Mouse (Mus musculus): ENCODE data around the gene Rft1. TPM values are rescaled to one million over a fixed set of nuclear protein-coding genes. Genes with fewer than 3 reads are reported as not detected.

Gene Rft1
- polyA plus RNA-seq, 1 experiment from 2014 or later, result 14.7 TPM

DNA sequence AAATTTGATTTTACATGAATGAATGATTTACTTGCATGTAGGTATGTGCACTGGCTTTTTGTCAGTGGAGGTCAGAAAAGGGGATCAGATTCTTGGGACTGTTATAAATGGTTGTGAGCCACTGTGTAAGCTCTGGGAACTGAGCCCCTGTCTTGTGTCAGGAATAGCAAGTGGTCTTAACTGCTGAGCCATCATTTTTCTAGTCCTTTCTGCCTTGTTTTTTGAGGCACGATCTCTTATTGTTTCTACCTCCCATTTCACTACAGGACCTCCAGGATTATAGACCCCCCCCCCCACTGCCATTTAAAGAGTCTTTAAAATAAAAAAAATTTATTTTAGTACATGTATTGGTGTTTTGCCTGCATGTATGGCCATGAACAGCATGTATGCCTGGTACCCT is 67.7 kb downstream of the Rft1 start:
- no peaks in the 10 kb centered on the region for H3K9me3 ChIP-seq
- no peak for DNase-seq (ENCODE audit: extremely low spot score, low spot score)
- H3K27ac ChIP-seq, result no peak overlapping the region
- peaks cover 15% of the 10 kb centered on the region for H3K4me1 ChIP-seq
- WGBS, result 93% methylated on average over 1 of the region's 1 CpGs
- H3K36me3 ChIP-seq (replicated peaks), result no peaks in the 10 kb centered on the region; the same call in 1 of the 2 replicates
- no peaks in the 10 kb centered on the region for H3K27me3 ChIP-seq (ENCODE audit: poor library complexity, severe bottlenecking)
- no peak overlapping the region for H3K4me3 ChIP-seq

DNA sequence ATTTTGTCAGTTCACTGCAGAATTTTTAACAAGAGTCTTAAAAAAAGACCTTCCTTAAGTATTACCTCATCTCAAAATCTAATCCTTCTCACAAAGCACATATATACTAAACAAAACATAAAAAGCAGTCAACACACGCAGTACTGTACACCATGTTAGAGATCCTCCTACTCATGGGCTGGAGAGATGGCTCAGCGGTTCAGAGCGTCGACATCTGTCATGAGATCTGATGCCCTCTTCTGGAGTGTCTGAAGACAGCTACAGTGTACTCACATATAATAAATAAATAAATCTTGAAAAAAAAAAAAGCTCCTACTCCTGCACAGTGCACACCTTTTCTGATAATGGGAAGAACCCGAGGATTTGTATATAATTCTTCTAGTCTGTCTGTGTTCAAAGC is 68.2 kb downstream of the Rft1 start:
- Histone ChIP-seq H3K4me1 (peaks cover 9% of the 10 kb centered on the region), H3K27ac (no peak overlapping the region), H3K9me3 (no peaks in the 10 kb centered on the region), H3K27me3 (ENCODE audit: poor library complexity, severe bottlenecking) (no peaks in the 10 kb centered on the region), H3K4me3 (no peak overlapping the region), H3K36me3 (replicated peaks) (no peaks in the 10 kb centered on the region; the same call in 1 of the 2 replicates)
- 88% methylated on average over 5 of the region's 5 CpGs for WGBS
- DNase-seq (ENCODE audit: extremely low spot score, low spot score), result no peak

DNA sequence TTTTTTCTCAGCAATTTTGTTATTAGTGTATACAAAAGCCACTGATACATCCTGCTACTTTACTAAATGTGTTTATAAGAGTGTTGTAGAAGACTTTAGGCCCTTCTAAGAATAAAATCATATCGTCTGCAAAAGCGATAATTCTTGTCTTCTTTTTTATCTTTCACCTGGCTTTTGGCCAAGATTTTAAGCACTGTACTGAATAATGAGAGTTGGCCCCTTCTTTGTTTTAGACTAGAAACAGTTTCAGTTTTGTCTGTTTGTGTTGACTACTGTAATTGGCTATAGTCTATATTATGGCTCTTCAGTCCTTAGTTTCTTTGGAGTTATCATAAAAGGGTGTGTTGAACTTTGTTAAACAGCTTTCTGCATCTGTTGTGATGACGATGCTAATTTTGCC is 77.7 kb downstream of the Rft1 start:
- H3K4me3 ChIP-seq, result no peak overlapping the region
- 92% methylated on average over 3 of the region's 3 CpGs for WGBS
- DNase-seq (ENCODE audit: extremely low spot score, low spot score), result no peak
- H3K9me3 ChIP-seq, result no peaks in the 10 kb centered on the region
- no peaks in the 10 kb centered on the region for H3K27me3 ChIP-seq (ENCODE audit: poor library complexity, severe bottlenecking)
- peaks cover 12% of the 10 kb centered on the region for H3K36me3 ChIP-seq (replicated peaks)
- no peak overlapping the region for H3K27ac ChIP-seq
- no peaks in the 10 kb centered on the region for H3K4me1 ChIP-seq

GRCm38 (mm10) chr14:30734665-30735064 is 80.5 kb downstream of the Rft1 start:
- Histone ChIP-seq H3K4me1 (no peaks in the 10 kb centered on the region), H3K9me3 (no peaks in the 10 kb centered on the region), H3K36me3 (replicated peaks) (peaks cover 12% of the 10 kb centered on the region), H3K4me3 (no peak overlapping the region), H3K27me3 (ENCODE audit: poor library complexity, severe bottlenecking) (no peaks in the 10 kb centered on the region), H3K27ac (no peak overlapping the region)
- 95% methylated on average over 5 of the region's 5 CpGs for WGBS
- no peak for DNase-seq (ENCODE audit: extremely low spot score, low spot score)

DNA sequence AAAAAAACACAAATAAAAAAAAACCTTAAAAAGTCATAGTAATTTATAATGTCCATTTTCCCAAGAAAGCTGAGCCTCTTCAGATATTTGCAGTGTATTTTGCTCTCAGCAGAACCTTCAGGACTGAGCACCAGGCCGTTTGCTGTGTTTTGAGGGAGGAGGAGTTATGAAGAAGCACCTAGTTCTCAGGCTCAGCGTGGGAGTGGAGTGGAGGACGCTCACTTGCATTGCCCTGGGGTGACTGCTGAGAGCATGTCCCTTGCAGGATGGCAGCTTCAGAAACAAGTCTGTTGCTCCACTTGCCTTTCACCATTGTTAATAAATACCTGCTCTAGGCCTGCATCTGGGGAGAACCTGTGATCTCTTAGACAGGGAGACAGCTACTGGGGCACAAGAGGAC is 81.7 kb downstream of the Rft1 start:
- DNase-seq (ENCODE audit: extremely low spot score, low spot score), result no peak
- no peaks in the 10 kb centered on the region for H3K27me3 ChIP-seq (ENCODE audit: poor library complexity, severe bottlenecking)
- H3K9me3 ChIP-seq, result no peaks in the 10 kb centered on the region
- no peak overlapping the region for H3K27ac ChIP-seq
- H3K36me3 ChIP-seq (replicated peaks), result peaks cover 15% of the 10 kb centered on the region
- no peak overlapping the region for H3K4me3 ChIP-seq
- no peaks in the 10 kb centered on the region for H3K4me1 ChIP-seq
- 89% methylated on average over 3 of the region's 3 CpGs for WGBS

GRCm38 (mm10) chr14:30736413-30736812 is 82.3 kb downstream of the Rft1 start:
- Histone ChIP-seq H3K27ac (no peak overlapping the region), H3K27me3 (ENCODE audit: poor library complexity, severe bottlenecking) (no peaks in the 10 kb centered on the region), H3K36me3 (replicated peaks) (peaks cover 15% of the 10 kb centered on the region), H3K9me3 (no peaks in the 10 kb centered on the region), H3K4me1 (no peaks in the 10 kb centered on the region), H3K4me3 (no peak overlapping the region)
- whole genome bisulfite sequencing, result 94% methylated on average over 1 of the region's 1 CpGs
- DNase-seq (ENCODE audit: extremely low spot score, low spot score), result no peak

Other genes with a start within 250 kb of the Rft1 start
- 33.8 and 34.9 TPM in 2 replicates for gene Dcp1a, start 174.8 kb upstream of the Rft1 start, polyA plus RNA-seq (2016; fragmentation: Nextera tagmentation; extraction: Ambion mirVana)
- gene Cacna1d, start 162.9 kb upstream of the Rft1 start, polyA plus RNA-seq (2016; fragmentation: Nextera tagmentation; extraction: Ambion mirVana), result 1.3 TPM in 2 replicates
- 338 and 351 TPM in 2 replicates for gene Tkt, start 106.0 kb upstream of the Rft1 start, polyA plus RNA-seq (2016; fragmentation: Nextera tagmentation; extraction: Ambion mirVana)
- gene Prkcd, start 28.1 kb upstream of the Rft1 start, polyA plus RNA-seq (2016; fragmentation: Nextera tagmentation; extraction: Ambion mirVana), result 23.6 and 24.8 TPM in 2 replicates
- 22.6 and 23.6 TPM in 2 replicates for gene Sfmbt1, start 60.5 kb downstream of the Rft1 start, polyA plus RNA-seq (2016; fragmentation: Nextera tagmentation; extraction: Ambion mirVana)
- gene Tmem110, start 171.2 kb downstream of the Rft1 start, polyA plus RNA-seq (2016; fragmentation: Nextera tagmentation; extraction: Ambion mirVana), result 21.9 and 22.8 TPM in 2 replicates
- gene Mustn1, start 224.8 kb downstream of the Rft1 start, polyA plus RNA-seq (2016; fragmentation: Nextera tagmentation; extraction: Ambion mirVana), result 0.22 and 0.49 TPM in 2 replicates
- gene Itih4, start 232.1 kb downstream of the Rft1 start, polyA plus RNA-seq (2016; fragmentation: Nextera tagmentation; extraction: Ambion mirVana), result not detected in 2 replicates

Data from forebrain, embryonic 10.5 days (tissue).